Mouse (Mus musculus) R1 (cell line): ENCODE measurements at regions not wholly inside any gene's neighbourhood (a gene's known extent, or its start where the extent isn't known, plus 50 kb on each side); places are given as distances from the start of the nearest gene placed in this dataset.
A peak's percentile ranks its signal among the peaks of the same experiment; 100 is the strongest.

Source experiments
- DNase-seq: peaks from one replicate; pipeline ENCODE4 v3.0.0-alpha.2; 2018; ENCODE audit warnings: low read depth, low spot score

- no peak for DNase-seq
Measured at GRCm38 (mm10) chr12:66157630-66158292, 126.4 kb downstream of the Rpl10l start.

GRCm38 (mm10) chr12:66156980-66157629 is 127.1 kb downstream of the Rpl10l start:
- no peak for DNase-seq

- peak; percentile 7 for DNase-seq
Measured at GRCm38 (mm10) chr12:66130909-66131308, 153.3 kb downstream of the Rpl10l start.

- peak; percentile 37 for DNase-seq
Measured at GRCm38 (mm10) chr12:66119565-66119964, 164.6 kb downstream of the Rpl10l start.

GRCm38 (mm10) chr12:66090806-66091447 is 193.3 kb downstream of the Rpl10l start:
- DNase-seq: no peak

- DNase-seq: no peak
Measured at GRCm38 (mm10) chr12:66060326-66060725, 223.9 kb downstream of the Rpl10l start.

- no peak for DNase-seq
Measured at GRCm38 (mm10) chr12:66055206-66055605, 229.0 kb downstream of the Rpl10l start.

GRCm38 (mm10) chr12:66048936-66049335 is 235.3 kb downstream of the Rpl10l start:
- peak; percentile 42 for DNase-seq

GRCm38 (mm10) chr12:66036281-66036680 is 247.9 kb downstream of the Rpl10l start:
- DNase-seq: no peak

- DNase-seq: peak; percentile 58
Measured at GRCm38 (mm10) chr12:66027535-66027934, 256.7 kb downstream of the Rpl10l start.

GRCm38 (mm10) chr12:66012706-66013105 is 271.5 kb downstream of the Rpl10l start:
- no peak for DNase-seq
